Mouse (Mus musculus) heart, embryonic 11.5 days (tissue): Measurements from ENCODE around the gene Pepd. TPM values are rescaled to one million over a fixed set of nuclear protein-coding genes. Genes with fewer than 3 reads are reported as not detected.

ENCODE experiments used
- ATAC-seq: fragments of 200-750 bp; cut with Nextera tagmentation; replicated peaks from 2 replicates; pipeline ENCODE4 v1.8.0; 2017; ENCODE audit warnings: moderate library complexity; ENCODE audit not compliant: insufficient number of reproducible peaks, low FRiP score, low TSS enrichment
- H3K27ac ChIP-seq: fragments of 300-500 bp; sonication (generic); 2 replicates; pipeline ENCODE4 v1.5.1; 2014; ENCODE audit warnings: mild to moderate bottlenecking, low read depth, low read length
- H3K27me3 ChIP-seq: fragments of 300-500 bp; sonication (generic); 2 replicates; pipeline ENCODE4 v1.6.1; 2014; ENCODE audit warnings: mild to moderate bottlenecking, low read length, mixed read lengths; ENCODE audit not compliant: control insufficient read depth, insufficient read depth
- H3K36me3 ChIP-seq: fragments of 300-500 bp; sonication (generic); 2 replicates; pipeline ENCODE4 v1.6.1; 2014; ENCODE audit warnings: mild to moderate bottlenecking, low read length, moderate library complexity, mixed read lengths; ENCODE audit not compliant: control insufficient read depth, insufficient read depth
- H3K4me1 ChIP-seq: fragments of 300-500 bp; sonication (generic); 2 replicates; pipeline ENCODE4 v1.6.1; 2014; ENCODE audit warnings: low read length; ENCODE audit not compliant: control insufficient read depth, insufficient read depth
- H3K4me2 ChIP-seq: fragments of 300-500 bp; sonication (generic); 2 replicates; pipeline ENCODE4 v1.6.1; 2014; ENCODE audit warnings: mild to moderate bottlenecking, moderate library complexity
- H3K4me3 ChIP-seq: fragments of 300-500 bp; sonication (generic); 2 replicates; pipeline ENCODE4 v1.5.1; 2014; ENCODE audit warnings: low read depth, low read length
- H3K9ac ChIP-seq: fragments of 300-500 bp; sonication (generic); 2 replicates; pipeline ENCODE4 v1.6.1; 2014; ENCODE audit warnings: mild to moderate bottlenecking, low read depth, low read length, moderate library complexity
- H3K9me3 ChIP-seq: fragments of 300-500 bp; sonication (generic); replicated peaks from 2 replicates; pipeline ENCODE4 v1.6.1; 2016; ENCODE audit warnings: low read length; ENCODE audit not compliant: control insufficient read depth
- whole genome bisulfite sequencing: fragments of 180-500 bp; shearing (Covaris S2); extraction: QIAGEN DNeasy Blood & Tissue Kit; methylation state at CpG from one replicate; pipeline ENCODE4 v1.1.7; 2014; ENCODE audit not compliant: insufficient replicate concordance; 5-methylcytosine and 5-hydroxymethylcytosine counted together
- polyA plus RNA-seq: library from polyadenylated mRNA; unstranded; fragments of >200 nt; fragmentation: Nextera tagmentation; extraction: Ambion mirVana; gene quantifications from 2 replicates; pipeline ENCODE4 v1.2.1, GENCODE M21; 2014

Pepd gene
- polyA plus RNA-seq, 1 experiment from 2014 or later, result 54.0 TPM

DNA sequence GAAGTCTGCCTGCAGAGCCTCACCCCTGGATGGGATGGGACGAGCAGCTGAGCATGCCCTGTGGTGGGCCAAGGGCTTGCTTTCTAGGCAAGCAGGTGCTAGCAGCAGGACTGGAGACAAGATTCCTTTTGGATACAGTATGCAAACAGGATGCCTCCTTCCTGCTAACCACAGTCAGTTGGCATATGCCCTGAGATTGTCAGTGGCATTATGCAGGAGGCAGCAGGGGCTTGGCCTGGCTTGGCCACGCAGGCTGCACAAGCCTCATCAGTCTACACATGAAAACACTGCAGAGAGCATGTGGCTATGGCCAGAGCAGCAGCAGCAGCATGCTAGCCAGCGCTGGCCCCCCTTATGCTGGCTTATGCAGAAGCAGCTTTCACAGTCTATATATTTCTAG is 76.3 kb downstream of the Pepd start:
- Histone ChIP-seq H3K9ac (no peak overlapping the region), H3K4me2 (no peak overlapping the region), H3K9me3 (no peaks in the 10 kb centered on the region), H3K27me3 (no peaks in the 10 kb centered on the region), H3K36me3 (no peaks in the 10 kb centered on the region), H3K4me1 (peaks cover 31% of the 10 kb centered on the region), H3K27ac (no peak overlapping the region), H3K4me3 (no peak overlapping the region)
- ATAC-seq, result no peak
- WGBS, result 70% methylated on average over 3 of the region's 3 CpGs

DNA sequence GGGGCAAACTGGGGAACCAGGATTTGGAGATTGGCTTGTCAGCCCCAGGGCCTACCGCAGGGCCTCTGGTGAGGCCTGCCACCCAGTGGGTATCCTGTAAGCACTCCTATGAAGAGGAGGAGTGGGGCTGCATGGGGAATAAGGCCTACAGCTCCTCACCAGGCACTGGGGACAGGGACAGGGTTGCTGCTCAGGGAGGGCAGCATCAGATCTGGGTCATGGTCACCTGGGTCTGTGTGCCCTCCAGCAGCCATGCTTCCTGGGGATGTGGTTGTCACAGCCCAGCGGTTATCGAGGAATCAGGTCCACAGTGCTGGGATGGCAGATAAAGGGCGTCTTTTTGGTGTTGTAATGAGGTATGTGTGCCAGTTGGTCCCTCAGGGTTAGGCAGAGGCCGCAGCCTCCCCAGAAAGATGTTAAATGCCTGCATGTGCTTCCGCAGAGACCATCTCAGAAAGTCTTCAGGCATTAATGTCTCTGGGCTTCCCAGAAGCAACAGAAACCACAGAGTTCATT is 79.6 kb downstream of the Pepd start:
- no peaks in the 10 kb centered on the region for H3K36me3 ChIP-seq
- H3K27me3 ChIP-seq, result no peaks in the 10 kb centered on the region
- no peak overlapping the region for H3K9ac ChIP-seq
- peaks cover 14% of the 10 kb centered on the region; the same call in 1 of the 2 replicates for H3K4me1 ChIP-seq
- no peaks in the 10 kb centered on the region for H3K9me3 ChIP-seq
- ATAC-seq, result no peak
- H3K4me2 ChIP-seq, result no peak overlapping the region
- no peak overlapping the region for H3K27ac ChIP-seq
- WGBS, result 82% methylated on average over 6 of the region's 6 CpGs
- no peak overlapping the region for H3K4me3 ChIP-seq

DNA sequence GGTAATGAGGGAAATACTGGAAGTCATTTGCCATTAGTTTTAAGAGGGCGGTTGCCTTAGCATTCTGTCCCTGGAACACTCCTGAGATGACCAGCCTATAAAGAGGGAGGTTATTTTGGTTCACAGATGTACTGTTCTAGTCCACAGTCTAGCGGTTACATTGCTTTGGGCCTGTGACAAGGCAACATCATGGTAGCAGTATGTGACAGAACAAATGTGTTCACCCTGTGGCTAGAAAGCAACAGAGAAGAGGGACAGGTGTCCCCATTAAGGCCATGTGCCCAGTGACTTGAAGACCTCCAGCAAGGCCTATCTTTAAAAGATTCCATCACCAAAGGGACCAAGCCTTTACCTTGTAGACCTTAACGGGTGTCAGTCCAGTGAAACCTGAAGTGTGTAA is 80.6 kb downstream of the Pepd start:
- 87% methylated on average over 3 of the region's 3 CpGs for WGBS
- Histone ChIP-seq H3K4me1 (peaks cover 9% of the 10 kb centered on the region; the same call in 1 of the 2 replicates), H3K9ac (no peak overlapping the region), H3K36me3 (no peaks in the 10 kb centered on the region), H3K27ac (no peak overlapping the region), H3K4me3 (no peak overlapping the region), H3K4me2 (no peak overlapping the region), H3K9me3 (no peaks in the 10 kb centered on the region), H3K27me3 (no peaks in the 10 kb centered on the region)
- ATAC-seq, result no peak

DNA sequence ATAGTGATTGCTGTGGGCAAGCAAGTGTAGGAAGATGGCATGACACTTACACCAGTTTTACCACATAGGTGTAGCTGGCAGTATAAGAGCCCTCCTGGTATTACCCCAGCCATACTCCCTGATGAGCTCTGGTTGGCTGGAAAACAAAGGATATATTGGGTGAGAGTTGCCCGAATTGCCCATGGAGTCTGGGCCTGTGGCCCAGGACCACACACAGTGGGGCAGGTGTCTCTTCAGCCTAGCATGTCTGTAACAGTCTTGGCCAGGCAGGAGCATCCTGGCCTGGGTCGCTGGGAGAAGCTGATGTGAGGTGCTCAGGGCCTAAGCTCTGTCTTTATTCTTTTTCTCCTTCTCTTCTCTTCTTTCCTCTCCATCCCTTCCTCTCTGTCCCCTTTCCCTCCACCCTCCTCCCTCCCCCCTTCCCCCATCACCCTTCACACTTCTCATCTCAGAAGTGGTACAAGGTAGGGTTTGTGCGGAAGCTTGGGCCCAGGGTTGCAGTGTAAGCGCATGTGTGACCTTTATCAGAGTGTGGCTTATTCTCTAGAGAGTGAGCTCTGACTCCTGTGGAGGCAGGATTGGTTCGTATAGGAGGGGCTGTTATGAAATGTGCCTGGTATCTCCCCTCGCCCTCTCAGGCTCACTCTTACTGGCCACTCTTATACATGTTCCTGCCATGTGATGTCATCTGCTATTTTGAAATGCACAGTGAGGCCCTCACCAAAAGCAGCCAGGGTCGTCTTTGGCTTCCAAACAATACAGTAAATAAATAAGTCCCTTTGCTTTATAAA is 83.9 kb downstream of the Pepd start:
- peaks cover 6% of the 10 kb centered on the region; the same call in 1 of the 2 replicates for H3K4me1 ChIP-seq
- H3K9me3 ChIP-seq, result no peaks in the 10 kb centered on the region
- no peak for ATAC-seq
- no peak overlapping the region for H3K4me2 ChIP-seq
- no peaks in the 10 kb centered on the region for H3K27me3 ChIP-seq
- WGBS, result 51% methylated on average over 7 of the region's 7 CpGs
- H3K4me3 ChIP-seq, result no peak overlapping the region
- no peaks in the 10 kb centered on the region for H3K36me3 ChIP-seq
- no peak overlapping the region for H3K9ac ChIP-seq
- H3K27ac ChIP-seq, result peak overlapping the region; percentile 54; the same call in 1 of the 2 replicates

DNA sequence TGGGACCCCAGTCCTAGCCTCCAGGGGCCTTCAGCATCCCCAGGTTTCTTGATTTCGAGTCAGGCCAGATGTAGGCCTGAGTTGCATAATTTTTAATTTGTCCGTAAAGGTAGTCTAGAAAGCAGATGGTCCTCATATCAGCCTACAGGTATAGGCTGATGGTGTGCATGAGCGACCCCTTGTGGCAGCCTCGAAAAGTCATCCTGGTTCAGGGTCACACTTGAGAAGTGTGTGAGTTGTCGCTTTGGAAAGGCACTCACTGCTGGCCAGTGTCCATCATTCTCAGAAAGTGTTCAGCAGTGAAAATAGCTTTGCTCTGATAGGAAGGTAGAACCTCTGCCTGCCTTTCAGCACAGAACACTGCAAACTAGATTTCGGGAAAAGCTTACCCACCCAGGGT is 88.7 kb downstream of the Pepd start:
- H3K4me1 ChIP-seq, result peaks cover 4% of the 10 kb centered on the region; the same call in 1 of the 2 replicates
- H3K9ac ChIP-seq, result no peak overlapping the region
- no peak overlapping the region for H3K4me3 ChIP-seq
- no peaks in the 10 kb centered on the region for H3K36me3 ChIP-seq
- no peak overlapping the region for H3K27ac ChIP-seq
- ATAC-seq, result no peak
- 37% methylated on average over 6 of the region's 6 CpGs for WGBS
- H3K4me2 ChIP-seq, result no peak overlapping the region
- H3K9me3 ChIP-seq, result no peaks in the 10 kb centered on the region
- no peaks in the 10 kb centered on the region for H3K27me3 ChIP-seq

DNA sequence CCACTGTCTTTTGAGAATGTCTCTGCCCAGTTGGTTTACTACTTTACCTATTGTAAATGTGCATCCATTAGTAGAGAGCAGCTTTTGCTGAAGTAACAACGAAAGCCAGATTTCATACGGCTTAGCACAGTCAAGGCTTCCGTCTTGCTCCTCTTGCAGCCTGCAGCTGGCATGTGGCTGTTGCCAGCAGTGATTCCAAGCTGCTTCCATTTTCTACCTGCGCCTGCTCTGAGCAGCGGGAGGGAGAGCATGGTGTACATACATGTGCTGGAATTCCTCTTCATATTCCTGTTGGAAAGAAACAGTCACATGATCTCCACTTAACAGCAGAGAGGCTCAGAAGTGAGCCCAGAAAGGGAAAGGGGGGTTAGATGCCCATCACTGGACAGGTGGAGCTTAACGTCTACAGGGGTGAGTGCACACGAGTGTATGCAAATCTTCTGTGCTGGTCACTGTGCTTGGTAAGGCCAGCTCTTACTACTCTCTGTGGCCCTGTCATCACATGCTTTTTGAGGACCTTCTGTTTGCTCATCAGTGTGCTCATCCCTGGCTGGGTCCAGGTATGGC is 91.1 kb downstream of the Pepd start:
- Histone ChIP-seq H3K4me1 (no peaks in the 10 kb centered on the region), H3K9me3 (no peaks in the 10 kb centered on the region), H3K36me3 (no peaks in the 10 kb centered on the region), H3K9ac (no peak overlapping the region), H3K27ac (no peak overlapping the region), H3K4me2 (no peak overlapping the region), H3K4me3 (no peak overlapping the region), H3K27me3 (no peaks in the 10 kb centered on the region)
- 88% methylated on average over 7 of the region's 7 CpGs for WGBS
- ATAC-seq, result no peak

DNA sequence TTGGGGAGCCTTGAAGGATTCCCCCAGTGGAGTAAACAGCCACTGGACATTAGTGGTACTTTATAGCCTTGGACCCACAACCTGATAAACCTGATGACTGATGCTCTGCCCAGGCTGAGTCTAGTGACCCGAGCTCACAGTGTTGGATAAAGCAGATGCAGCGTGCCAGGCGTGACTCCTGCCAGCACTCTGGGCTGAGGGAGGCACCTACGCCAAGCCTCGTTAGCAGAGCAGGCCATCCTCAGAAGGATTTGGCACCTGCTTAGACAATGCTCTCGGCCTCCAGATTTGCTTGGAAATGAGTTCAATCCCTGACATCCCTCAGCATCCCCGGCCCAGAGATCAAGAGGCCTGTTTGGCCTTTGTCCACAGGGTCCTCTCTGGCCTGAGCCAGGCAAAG is 94.5 kb downstream of the Pepd start:
- Histone ChIP-seq H3K36me3 (no peaks in the 10 kb centered on the region), H3K9ac (no peak overlapping the region), H3K9me3 (no peaks in the 10 kb centered on the region), H3K27ac (no peak overlapping the region), H3K4me2 (no peak overlapping the region), H3K4me1 (no peaks in the 10 kb centered on the region), H3K4me3 (no peak overlapping the region), H3K27me3 (no peaks in the 10 kb centered on the region)
- ATAC-seq, result no peak
- WGBS, result 87% methylated on average over 7 of the region's 7 CpGs

DNA sequence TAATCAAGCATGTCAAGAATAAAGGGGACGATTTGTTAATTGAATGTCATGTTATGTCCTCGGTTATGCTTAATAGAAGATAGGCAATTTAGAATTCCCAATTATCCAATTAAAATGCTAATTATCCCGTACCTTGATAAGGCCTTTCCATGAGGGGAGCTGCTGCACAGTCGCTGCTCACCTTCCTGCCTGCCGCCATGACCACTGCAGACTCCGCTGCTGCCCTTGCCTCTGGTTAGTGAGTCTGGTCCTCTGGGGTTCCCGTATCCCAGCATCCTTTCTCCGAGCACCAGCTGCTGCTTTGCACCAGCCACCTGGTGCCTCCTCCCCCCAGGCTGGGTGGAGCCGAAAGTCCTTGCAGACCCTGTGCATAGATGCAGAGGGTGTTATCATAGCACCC is 101.0 kb downstream of the Pepd start:
- Histone ChIP-seq H3K36me3 (no peaks in the 10 kb centered on the region), H3K9ac (no peak overlapping the region), H3K27me3 (no peaks in the 10 kb centered on the region), H3K9me3 (no peaks in the 10 kb centered on the region), H3K4me2 (no peak overlapping the region), H3K27ac (no peak overlapping the region), H3K4me1 (no peaks in the 10 kb centered on the region), H3K4me3 (no peak overlapping the region)
- WGBS, result 79% methylated on average over 9 of the region's 9 CpGs
- no peak for ATAC-seq
